Mouse (Mus musculus): Measurements from ENCODE around the gene Hpse.

GRCm38 (mm10) chr5:100643253-100643990, 76.1 kb downstream of the Hpse start:
- TF ChIP-seq ZC3H11A (IDR thresholded peaks at IDR 0.05; ENCODE audit: borderline replicate concordance, low read depth, low read length) (no peak), ZNF384 (IDR thresholded peaks at IDR 0.05; ENCODE audit: low read depth, low read length) (no peak)
